Mouse (Mus musculus): ENCODE measurements at regions not wholly inside any gene's neighbourhood (a gene's known extent, or its start where the extent isn't known, plus 50 kb on each side); places are given as distances from the start of the nearest gene placed in this dataset.

DNA sequence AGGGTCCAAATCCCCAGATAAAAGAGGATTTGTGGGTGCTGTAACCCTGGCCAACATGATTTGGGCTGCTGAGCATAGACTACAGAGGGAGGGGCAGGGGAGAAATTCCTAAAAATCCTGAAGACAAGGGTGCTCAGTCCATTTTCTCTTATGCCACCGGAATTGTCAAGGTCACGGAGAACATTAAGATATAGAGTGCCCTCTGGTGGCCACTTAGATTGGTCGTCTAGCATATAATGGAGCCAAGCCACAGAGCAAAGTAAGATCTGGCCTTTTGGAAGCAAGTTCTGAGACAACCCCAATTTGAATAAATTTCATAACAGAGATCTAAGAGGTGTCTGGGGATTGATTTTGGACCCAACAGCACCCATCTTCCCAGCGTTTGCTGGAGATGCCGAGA, 250.0 kb downstream of the Prr32 start:
- DNase-seq (ENCODE audit: low read depth): peak; percentile 0
